In the genomic region with DNA sequence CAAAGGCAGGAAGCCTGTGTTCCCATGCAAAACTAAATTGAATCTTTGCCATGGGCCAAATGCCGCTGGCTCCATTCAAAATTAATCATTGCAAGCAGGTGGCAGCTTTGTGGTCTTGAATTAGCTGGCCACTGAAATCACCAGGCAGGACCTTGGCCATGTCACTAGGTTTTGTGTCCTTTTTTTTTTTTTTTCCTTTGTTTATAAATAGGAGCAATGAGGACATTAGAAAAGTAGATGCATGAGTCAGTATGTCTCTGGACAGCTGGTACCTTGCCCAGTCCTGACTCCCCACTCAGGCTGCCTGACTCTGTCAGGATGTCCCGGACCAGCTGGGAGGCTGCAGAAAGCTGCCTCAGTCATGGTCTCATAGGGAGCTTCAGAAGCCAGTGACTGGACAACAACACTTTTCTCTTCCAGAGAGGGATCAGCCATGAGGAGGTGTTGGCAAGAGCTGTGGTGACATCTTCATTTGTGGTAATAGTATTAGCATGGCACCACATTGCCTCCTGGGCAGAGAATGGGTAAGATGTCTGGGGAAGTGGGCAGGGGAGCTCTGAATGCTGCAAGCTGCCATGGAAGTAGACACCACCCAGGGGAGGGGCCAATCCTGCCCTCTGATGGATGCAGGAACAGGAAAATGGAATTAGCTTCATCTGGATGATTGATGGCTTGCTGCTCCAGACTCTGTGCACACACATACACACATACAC, we compare ENCODE assay signal across 11 mouse cellular contexts. TPM values are rescaled to one million over a fixed set of nuclear protein-coding genes. Genes with fewer than 3 reads are reported as not detected.
A peak's percentile ranks its signal among the peaks of the same experiment; 100 is the strongest.
DNase-seq lines count a peak whose midpoint lies in the region; ATAC-seq and TF ChIP-seq lines count a peak whose summit lies in the region.
"Had no signal": no experiment of that assay in that cellular context is flagged by ENCODE, and none has a peak within 500 bp of the region (broad histone marks: within the 10 kb centered on the region; RNA-seq: fewer than 3 reads in every experiment).

No protein-coding gene starts in this region.

- H3K36me3 ChIP-seq in heart, adult 2 months (ENCODE audit: control insufficient read depth, insufficient read depth, low read length): no peaks in the 10 kb centered on the region
- no peaks in the 10 kb centered on the region for H3K36me3 ChIP-seq in heart, embryonic 10.5 days
- H3K36me3 ChIP-seq in forebrain, embryonic 12.5 days (replicated peaks): no peaks in the 10 kb centered on the region

- TF ChIP-seq EP300 in heart, adult 2 months (IDR thresholded peaks at IDR 0.05; ENCODE audit: insufficient read depth, low read depth, low read length): no peak

- no peak overlapping the region for H3K27ac ChIP-seq in heart, adult 2 months
- no peak overlapping the region for H3K27ac ChIP-seq in heart, embryonic 10.5 days
- H3K27ac ChIP-seq in forebrain, embryonic 12.5 days: no peak overlapping the region
- H3K27ac ChIP-seq: left cerebral cortex, adult 2 months had no signal

- no peak for TF ChIP-seq POLR2A in heart, adult 2 months (IDR thresholded peaks at IDR 0.05; ENCODE audit: insufficient read depth, low read depth, low read length)

- H3K9ac ChIP-seq in heart, adult 2 months (ENCODE audit: low read depth, low read length): no peak overlapping the region
- no peak overlapping the region for H3K9ac ChIP-seq in forebrain, embryonic 12.5 days

- 51% methylated on average over 2 of the region's 2 CpGs for WGBS in heart, adult 2 months
- WGBS in heart, embryonic 10.5 days: 75% methylated on average over 2 of the region's 2 CpGs
- 80% methylated on average over 2 of the region's 2 CpGs for WGBS in forebrain, embryonic 12.5 days

- peak; percentile 21 to 30 for DNase-seq in heart, adult 2 months
- DNase-seq in heart, embryonic 10.5 days (ENCODE audit: low spot score): no peak
- peak; percentile 77 for DNase-seq in 3134 (ENCODE audit: extremely low read depth, insufficient read length, low spot score)
- DNase-seq in Muller cell, postnatal 12 days (ENCODE audit: inconsistent ontology term): peak; percentile 94
- peak; percentile 23 to 29 for DNase-seq in heart, adult 9 months (ENCODE audit: low spot score in 2 of 2)
- no peak for DNase-seq in frontal cortex, postnatal 36 days (ENCODE audit: low spot score in 2 of 2)
- DNase-seq: kidney, postnatal 25 days; right cerebral cortex, postnatal 4 days had no signal

- H3K9me3 ChIP-seq in heart, embryonic 10.5 days: no peaks in the 10 kb centered on the region
- H3K9me3 ChIP-seq in forebrain, embryonic 12.5 days: no peaks in the 10 kb centered on the region

- intact Hi-C loops in heart, adult 2 months (cut with DNase I): no loop called here

- no peak overlapping the region for H3K4me2 ChIP-seq in forebrain, embryonic 12.5 days

- no peak overlapping the region for H3K4me3 ChIP-seq in heart, adult 2 months
- H3K4me3 ChIP-seq in heart, embryonic 10.5 days: no peak overlapping the region
- H3K4me3 ChIP-seq in forebrain, embryonic 12.5 days (replicated peaks): no peak overlapping the region
- H3K4me3 ChIP-seq: left cerebral cortex, adult 2 months had no signal

- H3K4me1 ChIP-seq in heart, adult 2 months (ENCODE audit: control insufficient read depth, insufficient read depth, low read length): no peaks in the 10 kb centered on the region
- H3K4me1 ChIP-seq in heart, embryonic 10.5 days: no peaks in the 10 kb centered on the region
- H3K4me1 ChIP-seq in forebrain, embryonic 12.5 days: no peaks in the 10 kb centered on the region

- ATAC-seq in forebrain, embryonic 12.5 days (ENCODE audit: low FRiP score): no peak
- ATAC-seq in megakaryocyte, adult 5-6 weeks (ENCODE audit: poor library complexity, severe bottlenecking): no peak

- TF ChIP-seq CTCF in heart, adult 2 months (IDR thresholded peaks at IDR 0.05): no peak

- H3K79me2 ChIP-seq in heart, adult 2 months (replicated peaks; ENCODE audit: control insufficient read depth, insufficient read depth, low read length): no peaks in the 10 kb centered on the region

- no peaks in the 10 kb centered on the region for H3K27me3 ChIP-seq in heart, adult 2 months (ENCODE audit: control insufficient read depth, insufficient read depth, low read length)
- no peaks in the 10 kb centered on the region for H3K27me3 ChIP-seq in heart, embryonic 10.5 days (ENCODE audit: insufficient read depth, poor library complexity, severe bottlenecking)
- peaks cover 13% of the 10 kb centered on the region for H3K27me3 ChIP-seq in forebrain, embryonic 12.5 days

RNA-seq across cellular contexts. Expression of a gene that starts 55.4 kb away (rescaled TPM):
- total RNA-seq in heart, adult 2 months (2021): 1 to 10 TPM; 2.3 to 3.1 TPM
- polyA plus RNA-seq in heart, adult 2 months (2012; rRNA removed): 3.7 TPM in 2 replicates
- 36.6 and 65.2 TPM in 2 replicates for polyA plus RNA-seq in heart, embryonic 10.5 days (2016; fragmentation: Nextera tagmentation; extraction: Ambion mirVana)
- 40.3 and 67.9 TPM in 2 replicates for polyA plus RNA-seq in forebrain, embryonic 12.5 days (2016; fragmentation: Nextera tagmentation; extraction: Ambion mirVana)
- total RNA-seq in megakaryocyte, adult 5-6 weeks (2015): not detected in 2 replicates
- not detected in 2 replicates for total RNA-seq in megakaryocyte, adult 5-6 weeks (2017)

Comparison
In these comparisons a context has a peak if more than half of its experiments do, and no peak if none do; other contexts are left out.
1. DNase-seq: peak in heart, adult 2 months (2 of 2), 3134 (single experiment), Muller cell, postnatal 12 days (single experiment) and heart, adult 9 months (2 of 2); none in heart, embryonic 10.5 days (single experiment) and frontal cortex, postnatal 36 days (0 of 2).